Mouse (Mus musculus) olfactory bulb, adult 2 months (tissue): Measurements from ENCODE around the gene Rab15.

Experiments used
- CTCF ChIP-seq: fragments of 200-500 bp; IDR thresholded peaks from 2 replicates; pipeline ENCODE4 v1.5.1; 2012; ENCODE audit warnings: low read depth, mild to moderate bottlenecking, low read length, moderate library complexity; ENCODE audit not compliant: insufficient read depth
- POLR2A ChIP-seq: fragments of 200-500 bp; IDR thresholded peaks from 2 replicates; pipeline ENCODE4 v1.6.1; 2012; ENCODE audit warnings: mild to moderate bottlenecking, low read depth, low read length, moderate library complexity; ENCODE audit not compliant: insufficient read depth

GRCm38 (mm10) chr12:76822002-76822650 lies 582 bp downstream of the Rab15 start:
- TF ChIP-seq CTCF (no peak), POLR2A (peak; percentile 63; the same call in 1 of the 2 replicates)
